Mouse (Mus musculus) lung, postnatal 0 days (tissue): ENCODE results near the gene Grik2. TPM values are rescaled to one million over a fixed set of nuclear protein-coding genes. Genes with fewer than 3 reads are reported as not detected.
"Not testable (repeated sequence)": the region's sequence is repeated elsewhere in the genome, so short reads cannot be mapped to it uniquely, and the experiment has no call there.

Experiments used
- ATAC-seq: fragments of 200-750 bp; cut with Nextera tagmentation; 2 replicates; pipeline ENCODE4 v1.8.0; 2017; ENCODE audit warnings: moderate library complexity
- DNase-seq: peaks from one replicate; pipeline ENCODE4 v3.0.0-alpha.2; 2016; ENCODE audit warnings: low spot score
- H3K27ac ChIP-seq: fragments of 300-500 bp; sonication (generic); 2 replicates; pipeline ENCODE4 v1.5.1; 2014; ENCODE audit warnings: antibody characterized with exemption, mild to moderate bottlenecking, low read length, mixed read lengths
- H3K27me3 ChIP-seq: fragments of 300-500 bp; sonication (generic); replicated peaks from 2 replicates; pipeline ENCODE4 v1.6.1; 2014; ENCODE audit warnings: low read length, mixed read lengths; ENCODE audit not compliant: insufficient read depth
- H3K36me3 ChIP-seq: fragments of 300-500 bp; sonication (generic); 2 replicates; pipeline ENCODE4 v1.6.1; 2014; ENCODE audit warnings: low read length, mixed read lengths; ENCODE audit not compliant: insufficient read depth
- H3K4me1 ChIP-seq: fragments of 300-500 bp; sonication (generic); 2 replicates; pipeline ENCODE4 v1.6.1; 2014; ENCODE audit warnings: antibody characterized with exemption, low read depth, low read length, mixed read lengths; ENCODE audit not compliant: insufficient read depth
- H3K4me2 ChIP-seq: fragments of 300-500 bp; sonication (generic); replicated peaks from 2 replicates; pipeline ENCODE4 v1.6.1; 2014; ENCODE audit warnings: low read depth, mild to moderate bottlenecking, low read length, moderate library complexity, mixed read lengths
- H3K4me3 ChIP-seq: fragments of 300-500 bp; sonication (generic); 2 replicates; pipeline ENCODE4 v1.5.1; 2014; ENCODE audit warnings: low read depth, low read length
- H3K9ac ChIP-seq: fragments of 300-500 bp; sonication (generic); replicated peaks from 2 replicates; pipeline ENCODE4 v1.6.1; 2014; ENCODE audit warnings: low read depth, mild to moderate bottlenecking
- H3K9me3 ChIP-seq: fragments of 300-500 bp; sonication (generic); 2 replicates; pipeline ENCODE4 v1.6.1; 2016; ENCODE audit warnings: low read length, mixed read lengths
- CTCF ChIP-seq: IDR thresholded peaks from 2 replicates; pipeline ENCODE4 v1.5.1; 2016; ENCODE audit warnings: antibody characterized with exemption, mild to moderate bottlenecking
- EP300 ChIP-seq: IDR thresholded peaks from 2 replicates; pipeline ENCODE4 v1.6.1; 2016; ENCODE audit warnings: antibody characterized with exemption, mild to moderate bottlenecking, control low read depth
- WGBS: fragments of 180-500 bp; shearing (Covaris S2); extraction: QIAGEN DNeasy Blood & Tissue Kit; methylation state at CpG from one replicate; pipeline ENCODE4 v1.1.7; 2014; 5-methylcytosine and 5-hydroxymethylcytosine counted together
- polyA plus RNA-seq: library from polyadenylated mRNA; unstranded; fragments of >200 nt; fragmentation: Nextera tagmentation; extraction: Ambion mirVana; gene quantifications from 2 replicates; pipeline ENCODE4 v1.2.1, GENCODE M21; 2015

The Grik2 gene
- polyA plus RNA-seq, 1 experiment from 2014 or later, result 0.12 TPM

GRCm38 (mm10) chr10:49365262-49365661, 423.3 kb downstream of the Grik2 start:
- Histone ChIP-seq H3K27ac (no peak overlapping the region), H3K36me3 (no peaks in the 10 kb centered on the region), H3K9me3 (no peaks in the 10 kb centered on the region), H3K4me1 (no peaks in the 10 kb centered on the region), H3K27me3 (no peaks in the 10 kb centered on the region), H3K4me3 (no peak overlapping the region), H3K4me2 (no peak overlapping the region), H3K9ac (no peak overlapping the region)
- TF ChIP-seq EP300 (no peak), CTCF (no peak)
- DNase-seq, result no peak
- ATAC-seq, result no peak

- ATAC-seq (no peak), DNase-seq (no peak)
- H3K27me3 ChIP-seq, result no peaks in the 10 kb centered on the region
- no peak overlapping the region for H3K9ac ChIP-seq
- H3K4me2 ChIP-seq, result no peak overlapping the region
- no peaks in the 10 kb centered on the region for H3K9me3 ChIP-seq
- H3K4me1 ChIP-seq, result no peaks in the 10 kb centered on the region
- no peak overlapping the region for H3K27ac ChIP-seq
- no peaks in the 10 kb centered on the region for H3K36me3 ChIP-seq
- TF ChIP-seq CTCF (no peak), EP300 (no peak)
- no peak overlapping the region for H3K4me3 ChIP-seq
Observed at GRCm38 (mm10) chr10:49322413-49322812, 466.2 kb downstream of the Grik2 start.

DNA sequence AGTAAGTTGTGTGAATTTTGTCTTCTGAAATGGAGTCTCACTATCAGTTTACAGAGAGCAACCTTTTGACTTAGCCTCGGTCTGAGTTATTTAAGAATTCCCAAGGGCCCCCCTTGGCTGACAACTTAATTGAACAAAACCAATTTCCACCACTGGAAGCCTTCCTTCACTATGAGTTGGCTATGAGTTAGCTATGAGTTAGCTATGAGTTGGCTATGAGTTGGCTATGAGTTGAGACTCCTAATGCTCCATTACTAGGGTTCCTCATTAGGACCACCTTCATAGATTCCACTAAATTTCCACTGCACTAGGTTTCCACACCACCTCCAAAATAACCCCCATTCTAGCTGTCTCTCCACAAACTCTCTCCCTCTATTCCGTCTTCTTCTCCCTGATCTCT, 468.7 kb downstream of the Grik2 start:
- H3K27me3 ChIP-seq, result no peaks in the 10 kb centered on the region
- no peak overlapping the region for H3K9ac ChIP-seq
- no peak overlapping the region for H3K27ac ChIP-seq
- H3K4me3 ChIP-seq, result no peak overlapping the region
- no peak for DNase-seq
- ATAC-seq, result no peak
- no peak for TF ChIP-seq CTCF
- no peak for TF ChIP-seq EP300
- H3K36me3 ChIP-seq, result no peaks in the 10 kb centered on the region
- H3K4me2 ChIP-seq, result no peak overlapping the region
- WGBS, result 75% methylated on average over 2 of the region's 2 CpGs
- no peaks in the 10 kb centered on the region for H3K4me1 ChIP-seq
- H3K9me3 ChIP-seq, result no peaks in the 10 kb centered on the region

- Histone ChIP-seq H3K4me2 (no peak overlapping the region), H3K9me3 (no peaks in the 10 kb centered on the region), H3K27ac (no peak overlapping the region), H3K4me3 (no peak overlapping the region), H3K9ac (no peak overlapping the region), H3K36me3 (no peaks in the 10 kb centered on the region), H3K27me3 (no peaks in the 10 kb centered on the region), H3K4me1 (no peaks in the 10 kb centered on the region)
- DNase-seq, result no peak
- no peak for ATAC-seq
- TF ChIP-seq EP300 (no peak), CTCF (no peak)
- 27% methylated on average over 2 of the region's 2 CpGs for WGBS
Observed at GRCm38 (mm10) chr10:49256247-49256939, 532.2 kb downstream of the Grik2 start.

DNA sequence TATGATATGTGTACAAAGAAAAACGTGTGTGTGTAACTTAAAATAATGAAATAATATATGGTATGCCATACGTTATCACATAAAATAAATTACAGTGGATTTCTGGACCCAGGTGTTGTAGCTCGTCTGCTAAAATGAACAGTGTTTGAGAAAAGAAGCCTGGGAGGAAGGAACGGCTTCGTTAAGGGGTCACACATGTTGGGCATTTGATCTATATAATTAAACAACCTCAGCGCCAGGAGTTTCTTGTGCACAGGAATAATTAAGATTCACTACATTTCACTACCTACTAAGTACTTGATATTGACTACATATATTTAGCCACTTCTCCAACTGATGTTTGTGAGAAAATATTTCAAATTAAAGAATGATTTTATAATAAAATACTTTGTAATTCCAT, 551.2 kb downstream of the Grik2 start:
- H3K27ac ChIP-seq, result not testable (repeated sequence)
- WGBS, result 72% methylated on average over 6 of the region's 6 CpGs

DNA sequence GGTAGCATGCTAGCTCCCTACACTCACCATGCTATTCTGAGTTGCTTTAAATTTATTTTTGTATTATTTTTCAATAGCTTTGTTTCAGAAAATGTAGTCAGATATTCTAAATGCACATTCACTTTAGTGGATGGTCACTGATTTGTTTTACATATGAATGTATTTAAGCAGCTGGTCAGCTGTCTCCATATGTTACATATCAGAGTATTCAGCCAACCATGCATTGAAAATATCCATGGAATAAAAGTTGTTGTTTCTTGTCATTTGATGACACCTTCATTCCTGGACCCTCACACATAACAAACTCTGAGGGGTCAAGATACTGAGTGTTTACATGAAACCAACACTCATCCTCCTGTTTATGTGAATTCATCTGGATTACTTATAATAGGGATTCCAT, 551.7 kb downstream of the Grik2 start:
- not testable (repeated sequence) for H3K36me3 ChIP-seq, H3K27me3 ChIP-seq, H3K9ac ChIP-seq, H3K4me3 ChIP-seq, DNase-seq, H3K4me2 ChIP-seq, H3K4me1 ChIP-seq, H3K9me3 ChIP-seq, H3K27ac ChIP-seq, ATAC-seq

More for the DNA sequence above, 551.2 kb downstream of the Grik2 start:
- not testable (repeated sequence) for ATAC-seq, DNase-seq, H3K36me3 ChIP-seq, H3K4me3 ChIP-seq, H3K4me1 ChIP-seq, H3K27me3 ChIP-seq, H3K9me3 ChIP-seq, H3K9ac ChIP-seq, H3K4me2 ChIP-seq

GRCm38 (mm10) chr10:49220096-49220495, 568.5 kb downstream of the Grik2 start:
- no peak overlapping the region for H3K4me3 ChIP-seq
- no peaks in the 10 kb centered on the region for H3K9me3 ChIP-seq
- no peak overlapping the region for H3K27ac ChIP-seq
- DNase-seq (no peak), ATAC-seq (no peak)
- no peaks in the 10 kb centered on the region for H3K36me3 ChIP-seq
- H3K27me3 ChIP-seq, result no peaks in the 10 kb centered on the region
- no peaks in the 10 kb centered on the region for H3K4me1 ChIP-seq
- 48% methylated on average over 1 of the region's 1 CpGs for WGBS
- TF ChIP-seq EP300 (no peak), CTCF (no peak)
- no peak overlapping the region for H3K9ac ChIP-seq
- no peak overlapping the region for H3K4me2 ChIP-seq
